Mouse (Mus musculus): ENCODE data around the gene 2310033P09Rik. TPM values are rescaled to one million over a fixed set of nuclear protein-coding genes. Genes with fewer than 3 reads are reported as not detected.

The 2310033P09Rik gene
- total RNA-seq, 2 experiments from 2014 or later = 18.3 to 19.2 TPM

Other genes starting within 250 kb of the 2310033P09Rik start
- gene Trim11, start 230.2 kb upstream of the 2310033P09Rik start, total RNA-seq (2021) = 10 to 100 TPM; 21.8 to 22.0 TPM
- 1 to 10 TPM; 1.5 to 1.9 TPM for gene Obscn, start 71.9 kb upstream of the 2310033P09Rik start, total RNA-seq (2021)
- gene Iba57, start 44.6 kb upstream of the 2310033P09Rik start, total RNA-seq (2021) = 10 to 100 TPM in 1 of 2 experiments, 1 to 10 TPM in 1; 9.8 to 10.0 TPM
- 10 to 100 TPM in 1 of 2 experiments, 1 to 10 TPM in 1; 7.9 to 14.2 TPM for gene Gjc2, start 25.1 kb upstream of the 2310033P09Rik start, total RNA-seq (2021)
- 100 to 1,000 TPM; 113 to 118 TPM for gene Guk1, start 16.1 kb upstream of the 2310033P09Rik start, total RNA-seq (2021)
- gene Mrpl55, start 5.8 kb upstream of the 2310033P09Rik start, total RNA-seq (2021) = 10 to 100 TPM; 38.5 to 39.9 TPM
- 100 to 1,000 TPM; 417 to 455 TPM for gene Arf1, start 19.9 kb downstream of the 2310033P09Rik start, total RNA-seq (2021)
- not detected for gene Wnt3a, start 82.4 kb downstream of the 2310033P09Rik start, total RNA-seq (2021)
- gene Wnt9a, start 98.6 kb downstream of the 2310033P09Rik start, total RNA-seq (2021) = 10 to 100 TPM; 17.1 to 19.9 TPM
- gene Prss38, start 167.3 kb downstream of the 2310033P09Rik start, total RNA-seq (2021) = not detected
- 10 to 100 TPM; 30.7 to 32.7 TPM for gene Jmjd4, start 241.7 kb downstream of the 2310033P09Rik start, total RNA-seq (2021)
- 100 to 1,000 TPM; 388 to 398 TPM for gene Snap47, start 242.9 kb downstream of the 2310033P09Rik start, total RNA-seq (2021)

Measured in left cerebral cortex, postnatal 14 days (tissue).